Mouse (Mus musculus): ENCODE data around the gene Rundc3a.

The Rundc3a gene

GRCm38 (mm10) chr11:102449043-102450008 is 56.1 kb downstream of the Rundc3a start:
- DNase-seq (ENCODE audit: low spot score) = no peak

Data from lung, postnatal 25 days (tissue).